Mouse (Mus musculus) G1E (cell line): ENCODE data around the gene Neurod6.

Source experiments
- CTCF ChIP-seq: IDR thresholded peaks from 2 replicates; pipeline ENCODE4 v1.5.1; 2012; ENCODE audit warnings: low read depth, low read length, inconsistent platforms, mixed read lengths
- GATA1 ChIP-seq: IDR thresholded peaks from 2 replicates; pipeline ENCODE4 v1.6.1; 2012; ENCODE audit warnings: borderline replicate concordance, low read length, inconsistent platforms, mixed read lengths

GRCm38 (mm10) chr6:55634662-55635061 is 46.4 kb downstream of the Neurod6 start:
- TF ChIP-seq CTCF (no peak), GATA1 (no peak)
